Mouse (Mus musculus) fibroblast of lung, adult 2 months (primary cell): ENCODE measurements at regions not wholly inside any gene's neighbourhood (a gene's known extent, or its start where the extent isn't known, plus 50 kb on each side); places are given as distances from the start of the nearest gene placed in this dataset.

Experiments used
- DNase-seq: peaks from one replicate; pipeline ENCODE4 v3.0.0-alpha.2; 2011; ENCODE audit warnings: low read depth

DNA sequence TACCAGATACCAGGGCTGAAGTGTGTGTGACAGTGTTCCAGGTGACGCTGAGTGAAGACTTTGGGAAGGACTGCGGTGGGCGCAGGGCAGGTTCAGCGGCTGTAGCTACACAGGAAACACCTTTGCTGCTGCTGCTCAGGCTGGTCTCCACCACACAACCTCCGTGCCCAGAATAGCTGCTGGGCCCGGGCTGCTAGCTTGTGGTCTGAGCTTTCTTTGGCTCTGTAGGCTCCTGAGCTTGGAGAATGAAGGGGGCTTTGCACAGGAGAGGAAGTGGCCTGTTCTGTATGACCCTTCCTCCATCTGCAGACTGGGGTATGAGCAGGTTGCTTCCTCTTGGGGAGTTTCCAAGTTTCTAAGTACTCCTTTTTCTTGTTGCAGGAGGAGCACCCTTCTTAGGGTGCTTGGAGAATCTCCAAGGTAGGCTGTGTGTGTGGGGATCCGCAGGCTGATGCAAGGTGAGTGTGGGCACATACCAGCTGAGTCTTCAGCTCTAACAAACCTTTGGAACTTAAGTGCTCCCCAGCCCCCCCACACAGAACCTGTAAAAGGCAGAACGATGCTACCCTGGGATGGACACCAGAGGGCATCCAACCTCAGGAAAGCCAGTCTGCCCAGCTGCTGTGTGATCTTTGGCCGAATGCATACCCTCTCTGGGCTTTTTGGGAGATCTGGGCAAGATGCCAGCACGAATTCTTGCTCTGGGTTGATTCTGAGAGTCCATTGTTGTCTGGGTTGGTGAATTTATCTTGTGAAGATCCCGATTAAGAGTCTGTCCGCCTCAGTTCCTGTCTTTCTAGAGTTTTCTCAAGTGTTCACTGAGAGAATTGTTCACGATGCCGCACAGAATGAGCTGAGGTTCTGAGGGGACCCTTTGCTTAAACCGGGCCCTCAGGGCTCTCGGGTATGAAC, 136.6 kb downstream of the Mn1 start:
- no peak for DNase-seq

DNA sequence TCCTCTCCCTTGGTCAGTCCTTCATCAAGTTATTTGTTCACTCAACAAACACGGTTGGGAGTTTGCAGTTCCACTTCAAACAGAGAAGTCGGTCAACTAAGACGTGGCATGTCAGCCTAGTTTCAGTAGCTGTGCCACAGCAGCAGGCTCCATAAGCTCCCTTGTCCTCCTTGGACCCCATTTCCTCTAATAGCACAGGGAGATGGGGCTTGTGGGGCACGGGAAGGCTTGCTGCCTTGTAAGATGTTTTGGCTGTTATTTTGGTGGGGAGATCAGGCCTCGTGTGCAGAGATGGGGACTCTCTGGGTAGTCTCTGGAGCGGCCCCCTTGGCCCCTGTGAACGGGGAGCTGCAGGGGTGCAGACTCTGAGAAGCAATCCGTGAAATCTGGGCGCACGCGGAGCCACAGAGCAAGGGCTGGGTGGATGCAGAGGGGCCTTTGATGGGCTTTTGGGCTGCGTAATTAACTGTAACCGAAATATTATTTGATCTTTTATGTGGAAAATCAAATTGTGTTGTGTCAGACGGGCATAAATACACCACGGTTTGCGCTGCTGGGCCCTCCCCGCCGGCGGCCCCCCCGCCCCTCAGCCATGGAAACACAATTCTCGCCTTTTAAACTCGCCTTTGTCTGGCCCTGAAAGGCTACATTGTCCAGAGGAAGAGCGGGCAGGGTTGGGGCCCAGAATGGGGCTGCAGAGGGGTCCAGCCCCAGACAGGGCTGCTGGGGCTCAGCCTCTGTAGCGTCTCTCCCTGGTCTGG, 137.6 kb downstream of the Mn1 start:
- no peak for DNase-seq

DNA sequence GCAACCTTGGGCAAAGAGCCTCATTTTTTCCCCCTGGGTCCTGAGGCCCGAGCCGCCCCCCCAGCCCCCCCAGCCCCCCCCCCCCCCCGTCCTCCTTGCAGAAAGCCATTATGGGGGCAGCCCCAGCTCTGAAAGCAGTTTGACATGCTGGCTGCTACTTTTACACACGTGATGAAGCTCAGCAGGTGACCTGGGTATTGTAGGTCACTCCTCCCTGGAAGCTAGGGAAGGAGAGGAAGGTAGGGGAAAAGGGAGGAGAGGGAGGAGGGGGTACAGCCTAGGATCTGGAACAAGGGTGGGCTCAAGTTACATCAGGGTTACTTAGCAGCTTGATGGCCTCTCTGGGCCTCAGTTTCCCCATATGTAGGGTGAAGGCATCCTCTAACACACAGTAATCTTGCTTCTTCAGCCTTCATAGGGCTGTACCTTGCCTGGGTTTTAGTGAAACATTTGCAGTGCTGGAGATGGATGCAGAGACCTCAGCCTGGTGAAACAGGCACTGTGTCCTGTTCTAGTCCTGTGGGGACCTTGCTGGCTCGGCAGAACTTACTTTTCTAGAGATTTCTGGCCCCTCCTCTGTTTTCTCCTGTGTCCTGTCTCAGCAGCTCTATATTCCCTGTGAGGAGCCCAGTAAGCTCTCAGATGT, 138.3 kb downstream of the Mn1 start:
- DNase-seq: no peak

DNA sequence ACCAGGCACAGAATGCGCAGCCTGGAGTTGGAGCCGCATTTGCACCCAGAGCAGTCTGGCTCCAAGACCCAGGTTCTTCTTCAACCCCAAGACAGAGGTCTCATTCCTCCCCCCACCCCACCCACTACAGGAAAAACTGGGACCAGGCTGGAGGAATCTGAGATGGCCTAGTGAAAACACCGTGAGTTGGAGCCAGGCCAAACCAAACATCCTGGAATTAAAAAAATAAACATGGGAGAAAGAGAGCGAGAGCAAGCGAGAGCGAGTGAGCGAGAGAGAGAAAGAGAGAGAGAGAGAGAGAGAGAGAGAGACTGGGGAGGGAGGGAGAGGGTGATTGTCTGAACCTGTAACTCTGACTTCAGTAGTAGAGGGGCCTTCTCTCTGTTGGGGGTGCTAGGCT, 138.8 kb downstream of the Mn1 start:
- no peak for DNase-seq

DNA sequence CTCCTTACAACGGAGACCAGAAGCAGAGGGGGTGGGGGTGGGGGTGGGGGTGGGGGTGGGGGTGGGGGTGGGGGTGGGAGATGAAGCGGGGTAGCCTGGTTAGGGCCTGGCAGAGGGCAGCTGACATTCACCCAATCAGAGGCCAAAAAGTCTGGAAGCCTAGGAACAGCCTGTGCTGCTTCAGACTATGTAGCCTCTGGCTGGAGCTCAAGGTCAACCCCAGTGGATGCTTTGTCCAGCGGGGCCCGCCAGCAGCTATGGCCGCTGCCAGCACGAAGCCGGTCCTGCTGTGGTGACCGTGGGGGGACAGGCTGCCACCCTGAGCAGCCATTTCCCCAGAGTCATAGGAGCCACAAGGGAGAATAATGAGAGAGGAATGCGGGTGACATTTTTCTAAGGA, 143.3 kb downstream of the Mn1 start:
- DNase-seq: no peak

DNA sequence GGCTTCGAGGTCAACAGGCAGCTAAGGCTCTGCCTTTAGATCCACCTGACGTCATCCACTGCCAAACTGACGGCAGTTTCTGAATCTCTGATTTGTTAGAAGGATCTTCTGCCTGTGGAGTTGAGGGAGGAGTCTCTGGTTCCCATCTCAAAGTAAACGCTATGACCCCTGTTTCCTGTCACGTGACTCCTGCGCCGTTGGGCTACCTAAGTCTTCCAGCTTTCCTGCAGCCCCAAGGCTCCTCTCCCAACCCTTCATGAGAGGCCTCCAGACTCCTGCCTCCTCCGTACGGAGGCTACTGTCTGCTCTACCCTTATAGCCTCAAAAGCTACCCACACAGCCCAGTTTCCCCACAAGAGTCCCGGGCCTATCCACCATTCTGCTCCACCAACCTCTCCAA, 144.1 kb downstream of the Mn1 start:
- no peak for DNase-seq

DNA sequence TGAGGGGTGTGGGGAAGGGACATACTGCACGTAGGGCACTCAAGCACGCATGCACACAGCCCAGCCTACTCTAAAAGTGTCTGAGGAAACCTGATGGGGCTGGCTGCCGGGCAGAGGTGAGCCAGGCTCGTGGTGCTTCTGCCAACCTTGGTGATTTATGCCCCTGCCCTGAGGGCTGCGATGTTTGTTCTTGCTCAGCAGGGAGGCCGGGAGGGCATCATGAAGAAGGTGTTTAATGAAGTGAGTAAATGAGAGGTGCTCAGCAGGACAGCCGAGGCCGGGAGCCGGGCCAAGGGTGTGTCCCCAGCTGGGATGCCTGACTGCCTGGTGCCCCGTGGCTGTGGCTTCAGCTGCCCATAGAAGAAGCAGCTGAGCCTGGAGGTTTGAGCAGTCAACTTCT, 153.7 kb downstream of the Mn1 start:
- DNase-seq: no peak

DNA sequence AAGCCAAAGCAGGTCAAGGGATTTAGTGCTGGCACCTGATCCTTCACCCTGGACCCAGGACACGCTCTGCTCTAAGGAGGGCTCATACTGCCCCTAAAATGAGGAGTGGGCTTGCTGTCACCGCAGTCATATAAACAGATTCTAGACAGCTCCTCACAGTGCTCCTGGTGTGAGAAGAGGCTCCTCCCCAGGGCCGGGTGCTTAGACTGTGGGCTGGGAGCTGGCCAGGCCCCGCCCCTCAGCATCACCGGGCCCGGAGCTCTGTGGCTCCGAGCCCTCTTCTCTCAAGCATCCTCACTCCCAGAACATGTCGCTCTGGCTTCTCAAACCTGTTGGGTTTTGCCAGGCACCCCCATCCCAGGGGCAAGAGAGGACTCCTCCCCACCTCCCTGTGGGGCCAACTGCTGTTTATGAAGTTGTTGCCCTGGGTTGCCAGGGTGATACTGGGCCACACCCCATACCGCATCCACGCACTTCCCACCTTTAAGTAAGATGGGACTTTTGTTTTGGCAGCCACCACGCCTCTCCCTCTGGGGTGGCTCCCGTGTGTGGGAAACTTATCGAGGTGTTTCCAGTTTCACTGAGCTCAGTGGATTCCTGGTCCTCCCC, 156.2 kb downstream of the Mn1 start:
- DNase-seq: no peak

DNA sequence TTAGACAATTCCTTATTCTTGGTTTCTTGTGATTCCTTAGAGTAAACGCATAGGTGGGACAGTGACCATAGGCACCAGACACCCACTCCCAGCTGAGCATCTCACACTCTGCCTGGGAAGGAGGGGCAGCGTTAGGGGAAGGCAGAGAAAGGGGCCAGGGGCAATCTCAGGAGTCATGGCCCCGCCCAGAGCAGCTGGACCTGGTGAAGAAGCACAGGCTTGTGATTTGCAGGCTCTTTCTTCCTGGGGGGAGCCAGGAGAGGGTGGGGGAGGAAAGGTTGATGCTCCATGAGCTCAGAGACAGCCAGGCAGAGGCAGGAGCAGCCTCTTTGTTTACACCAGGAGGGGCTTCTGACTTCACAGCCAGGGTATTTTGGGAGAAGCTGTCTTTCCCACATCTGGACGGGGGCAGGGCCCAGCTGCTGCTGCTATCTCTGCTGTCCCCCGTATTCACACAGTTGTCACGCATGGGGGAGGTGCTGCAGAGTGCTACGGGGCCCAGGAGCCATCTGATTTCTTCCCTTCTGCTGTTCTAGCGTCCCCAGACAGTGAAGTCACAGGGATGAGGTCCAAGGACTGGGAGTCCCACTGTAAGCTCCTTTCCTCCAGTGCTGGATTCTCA, 157.2 kb downstream of the Mn1 start:
- no peak for DNase-seq

DNA sequence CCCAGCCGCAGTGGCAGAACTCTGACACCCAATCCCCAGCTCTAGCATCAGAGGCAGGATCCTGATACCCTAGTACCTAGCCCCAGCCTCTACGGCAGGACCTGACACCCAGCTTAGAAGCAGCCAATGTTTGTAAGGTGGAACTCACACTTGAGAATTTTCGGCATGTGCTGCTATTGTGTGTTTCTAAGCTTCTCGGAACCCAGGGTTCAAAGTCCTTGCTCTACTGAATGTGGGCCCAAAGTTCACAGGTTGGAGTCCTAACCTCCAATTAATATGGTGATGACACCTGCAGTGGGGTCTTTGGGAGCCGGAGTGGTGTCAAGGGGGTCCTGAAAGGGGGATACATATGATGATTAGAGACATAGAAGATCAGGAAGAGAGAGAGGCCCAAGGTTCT, 158.2 kb downstream of the Mn1 start:
- no peak for DNase-seq

DNA sequence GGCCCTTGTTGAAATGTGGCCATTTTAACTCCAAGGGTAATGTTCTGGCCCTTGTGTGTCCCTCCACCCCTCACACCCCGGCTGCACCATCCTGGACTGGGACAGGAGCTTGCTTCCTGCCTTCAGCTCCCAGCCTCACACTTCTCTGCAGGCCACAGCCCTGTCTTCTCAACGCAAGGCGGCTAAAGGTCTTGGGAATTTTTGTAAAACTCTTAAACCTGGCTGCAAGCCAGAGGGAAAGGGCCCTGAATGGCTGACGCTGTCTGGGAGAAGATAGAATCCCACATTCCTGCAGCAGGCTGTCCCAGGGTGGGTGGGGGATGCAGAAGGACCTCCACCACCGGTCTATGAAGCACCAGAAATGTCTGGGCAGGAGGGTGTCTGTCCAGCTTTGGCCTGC, 156.3 kb upstream of the Gm26897 start:
- no peak for DNase-seq

DNA sequence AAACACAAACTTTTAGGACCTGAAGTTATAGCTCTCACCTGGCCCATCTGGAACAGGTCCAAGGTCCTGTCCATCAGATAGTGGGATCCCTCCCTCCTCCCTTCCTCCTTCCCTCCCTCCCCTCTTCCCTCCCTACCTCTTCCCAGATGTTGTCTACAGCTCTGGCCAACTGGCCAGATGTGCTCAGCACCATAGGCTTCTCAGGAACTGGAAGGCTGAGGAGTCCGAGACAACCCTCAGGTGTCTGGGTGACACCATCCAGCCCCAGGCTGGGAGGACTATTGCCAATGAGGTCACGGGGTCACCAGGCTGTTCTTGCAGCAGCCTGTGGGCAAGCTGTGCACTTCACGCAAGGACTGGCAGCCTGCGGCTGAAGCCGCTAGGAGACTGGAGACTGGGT, 155.6 kb upstream of the Gm26897 start:
- no peak for DNase-seq

DNA sequence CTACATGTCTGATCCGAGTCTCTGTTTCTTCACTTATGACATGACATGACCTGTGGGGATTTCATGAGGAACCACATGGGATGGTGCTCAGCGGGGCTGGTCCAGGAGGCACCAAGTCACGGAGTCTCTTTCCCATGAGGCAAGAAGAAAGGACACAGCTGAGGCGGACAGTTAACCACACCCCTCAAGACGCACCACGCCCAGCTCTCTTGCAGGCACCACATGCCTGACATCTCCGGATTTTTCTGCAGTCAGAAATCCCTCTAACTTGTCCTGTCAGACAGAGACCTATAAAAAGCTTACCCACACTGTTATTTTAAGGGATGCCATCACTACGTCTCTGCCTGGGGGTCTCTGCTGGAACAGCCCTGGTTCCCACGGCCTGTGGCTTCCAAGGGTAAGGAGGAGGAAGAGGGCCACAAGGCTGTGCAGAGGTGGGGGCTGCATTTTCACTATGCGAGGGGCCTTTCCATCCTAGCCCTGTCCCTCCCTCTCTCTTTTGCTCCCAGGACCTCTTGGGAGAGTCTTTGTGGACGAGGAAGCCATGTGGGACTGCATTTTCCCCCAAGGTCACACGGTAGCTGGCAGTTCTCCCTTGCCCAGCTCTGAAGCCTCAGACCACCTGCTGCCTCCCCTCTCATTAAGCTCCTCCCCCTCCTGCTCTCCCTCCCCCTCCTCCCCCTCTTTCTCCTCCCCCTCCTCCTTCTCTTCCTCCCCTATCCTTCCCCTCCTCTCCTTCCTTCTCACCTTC, 154.6 kb upstream of the Gm26897 start:
- DNase-seq: no peak

DNA sequence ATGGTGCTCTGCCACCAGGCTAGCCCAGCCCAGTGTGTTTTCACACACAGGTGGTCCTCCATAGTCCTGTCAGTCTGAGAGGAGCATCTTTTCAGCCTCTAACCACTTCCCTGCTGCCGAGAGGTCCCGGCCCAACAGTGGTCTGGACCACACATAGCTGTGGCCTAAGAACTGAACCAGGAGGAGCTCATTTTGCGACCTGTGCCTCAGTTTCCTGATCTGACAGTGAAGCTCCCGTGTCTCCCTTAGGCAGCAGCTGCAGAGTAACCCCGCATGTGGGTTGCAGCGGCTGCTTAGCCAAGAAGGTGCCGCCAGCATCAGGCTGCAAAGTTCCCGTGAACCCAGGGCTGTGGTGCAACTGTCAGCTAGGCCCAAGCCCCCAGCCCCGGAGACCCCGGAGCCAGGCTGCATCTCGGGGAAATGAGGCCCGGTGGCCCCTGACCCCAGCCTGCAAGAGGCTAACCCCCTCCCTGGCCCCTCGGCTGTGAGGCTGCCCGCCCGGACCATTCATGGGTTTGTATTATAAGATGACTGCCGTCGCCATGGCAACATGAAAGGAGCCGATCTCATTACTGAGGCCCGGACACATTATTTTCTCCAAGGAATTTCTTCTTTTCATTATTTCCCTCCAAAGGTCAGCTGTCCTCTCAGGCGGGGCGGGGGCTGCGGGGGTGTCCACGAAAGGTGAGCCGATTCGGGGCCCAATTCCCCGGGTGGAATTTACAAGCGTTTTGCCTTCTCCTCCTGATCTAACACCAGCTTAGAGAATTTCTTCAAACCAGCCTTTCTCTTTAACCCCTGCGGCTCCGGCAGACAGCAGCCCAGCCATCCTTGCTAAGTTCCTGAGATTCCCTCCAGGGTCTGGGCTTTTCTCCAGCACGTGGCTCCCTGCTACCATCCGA, 152.6 kb upstream of the Gm26897 start:
- no peak for DNase-seq

DNA sequence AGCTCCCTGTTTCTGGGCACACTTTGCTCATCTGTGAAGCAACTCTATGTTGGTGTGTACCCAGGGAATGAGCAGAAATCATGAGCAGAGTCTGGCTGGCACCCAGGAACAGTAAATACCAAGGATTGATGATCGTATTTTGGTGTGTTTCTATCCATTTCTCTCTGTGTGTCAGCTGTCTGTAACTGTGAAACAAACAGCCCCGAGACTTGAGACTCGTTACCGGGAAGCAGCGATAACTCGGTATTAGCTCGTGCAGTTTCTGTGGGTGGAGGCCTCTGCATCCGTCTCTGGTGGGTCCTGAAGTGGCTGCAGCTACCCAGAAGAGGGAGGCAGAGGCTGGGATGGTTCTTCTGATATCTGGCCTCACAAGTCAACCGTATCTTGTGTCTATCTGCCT, 151.7 kb upstream of the Gm26897 start:
- DNase-seq: no peak

DNA sequence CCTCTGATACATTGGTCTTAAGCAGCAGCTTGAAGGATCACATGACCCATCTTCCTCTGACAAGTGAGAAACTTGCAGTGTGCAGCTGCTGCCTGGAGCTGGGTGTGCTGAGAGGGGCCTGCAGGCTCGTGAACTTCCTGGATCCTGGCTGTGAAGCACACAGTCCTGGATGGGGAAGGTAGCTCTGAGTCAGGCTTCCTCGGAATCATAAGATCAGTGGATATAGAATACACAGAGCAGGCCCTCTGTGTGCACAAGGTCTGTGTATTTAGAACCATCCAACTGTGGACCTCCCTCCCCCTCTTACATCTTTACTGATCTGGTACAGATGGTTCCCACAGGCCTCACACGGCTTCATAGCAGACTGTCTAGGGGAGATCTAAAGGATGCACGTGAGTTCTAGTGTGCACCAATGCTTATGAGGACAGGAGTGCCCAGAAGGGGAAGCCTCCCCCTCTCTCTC, 143.1 kb upstream of the Gm26897 start:
- no peak for DNase-seq

DNA sequence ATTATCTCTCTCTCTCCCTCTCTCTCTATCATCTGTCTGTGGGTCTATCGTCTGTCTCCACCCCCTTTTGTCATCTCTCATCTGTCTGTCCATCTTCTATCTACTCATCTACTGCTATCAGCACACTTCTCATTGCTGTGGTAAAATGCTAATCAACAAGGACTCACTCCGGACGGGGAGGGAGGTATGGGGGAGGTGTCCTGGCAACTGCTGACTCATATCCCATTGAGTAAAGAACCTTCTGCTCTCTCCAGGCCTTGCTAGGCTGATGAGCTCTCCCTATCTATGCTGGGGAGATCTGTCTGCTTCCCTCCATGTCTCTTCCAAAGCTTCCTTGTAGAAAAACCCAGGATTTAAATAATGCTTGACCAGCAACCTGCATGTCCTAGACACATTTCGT, 140.9 kb upstream of the Gm26897 start:
- DNase-seq: no peak

DNA sequence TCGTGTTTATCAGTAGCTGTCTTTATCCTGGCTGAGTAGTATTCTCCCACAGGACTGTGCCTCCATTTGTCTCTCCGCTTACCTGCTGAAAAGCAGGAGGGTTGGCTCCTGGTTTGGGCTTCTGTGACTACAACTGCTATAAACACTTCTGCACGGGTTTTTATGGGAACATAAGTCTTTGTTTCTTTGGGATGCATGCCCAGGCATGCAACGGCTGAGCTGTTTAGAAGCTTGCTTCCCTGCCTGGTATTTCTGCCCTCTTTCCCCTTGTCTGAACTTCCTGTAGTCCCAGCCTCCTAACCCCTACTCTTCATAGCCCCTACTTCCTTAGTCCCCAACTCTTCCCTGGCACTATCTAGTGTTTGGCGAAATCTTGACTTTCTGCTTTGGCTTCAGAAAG, 139.6 kb upstream of the Gm26897 start:
- DNase-seq: no peak

DNA sequence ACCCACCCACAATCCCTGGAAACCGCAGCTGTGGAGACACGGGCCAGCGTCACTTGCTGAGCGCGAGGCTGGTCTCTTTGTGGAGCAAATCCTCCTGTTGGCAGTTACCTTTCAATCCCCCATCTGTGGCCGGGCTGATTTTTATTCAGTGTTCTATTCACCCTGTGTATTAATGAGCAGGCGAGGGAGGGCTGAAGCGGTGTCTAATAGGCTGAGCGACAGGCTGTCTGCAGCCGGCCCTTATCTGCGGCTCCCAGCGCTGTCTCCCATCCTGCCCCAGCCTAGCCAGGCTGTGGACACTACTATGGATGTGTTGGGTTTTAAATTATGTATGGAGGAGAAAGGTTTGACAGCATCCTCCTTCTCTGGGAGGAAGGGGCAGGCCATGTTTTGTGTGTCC, 138.3 kb upstream of the Gm26897 start:
- no peak for DNase-seq

DNA sequence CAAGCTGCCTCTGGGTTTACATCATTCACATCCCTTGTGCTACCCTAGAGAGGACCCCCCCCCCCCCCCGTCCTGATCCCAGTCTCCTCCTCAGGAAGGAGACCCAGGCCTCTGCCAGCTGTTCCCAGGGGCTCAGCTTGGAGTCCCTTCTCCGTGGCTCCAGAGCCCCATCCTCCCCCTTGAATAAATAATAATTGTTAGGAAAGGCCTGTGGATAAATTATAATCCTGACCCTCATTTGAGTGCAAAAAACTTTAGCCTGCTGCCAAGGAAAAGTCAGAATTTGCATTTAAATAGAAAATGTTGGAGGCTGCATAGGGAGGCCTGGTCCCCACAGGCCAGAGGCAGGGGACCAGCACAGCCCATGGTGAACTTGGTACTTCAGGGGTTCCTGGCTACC, 136.0 kb upstream of the Gm26897 start:
- no peak for DNase-seq
